Mouse (Mus musculus) forebrain, embryonic 13.5 days (tissue): Measurements from ENCODE around the gene Ap1m2. TPM values are rescaled to one million over a fixed set of nuclear protein-coding genes. Genes with fewer than 3 reads are reported as not detected.
"Not testable (repeated sequence)": the region's sequence is repeated elsewhere in the genome, so short reads cannot be mapped to it uniquely, and the experiment has no call there.

Experiments used
- ATAC-seq: fragments of 200-750 bp; cut with Nextera tagmentation; 2 replicates; pipeline ENCODE4 v1.8.0; 2017
- H3K27ac ChIP-seq: fragments of 300-500 bp; sonication (generic); 2 replicates; pipeline ENCODE4 v1.5.1; 2015; ENCODE audit warnings: inconsistent platforms, mild to moderate bottlenecking, moderate library complexity
- H3K27me3 ChIP-seq: fragments of 300-500 bp; sonication (generic); 2 replicates; pipeline ENCODE4 v1.6.1; 2015; ENCODE audit warnings: mild to moderate bottlenecking, inconsistent platforms
- H3K36me3 ChIP-seq: fragments of 300-500 bp; sonication (generic); 2 replicates; pipeline ENCODE4 v1.6.1; 2015; ENCODE audit warnings: mild to moderate bottlenecking, inconsistent platforms; ENCODE audit not compliant: poor library complexity, severe bottlenecking
- H3K4me1 ChIP-seq: fragments of 300-500 bp; sonication (generic); 2 replicates; pipeline ENCODE4 v1.6.1; 2015; ENCODE audit warnings: inconsistent platforms
- H3K4me2 ChIP-seq: fragments of 300-500 bp; sonication (generic); 2 replicates; pipeline ENCODE4 v1.6.1; 2015; ENCODE audit warnings: inconsistent platforms, mild to moderate bottlenecking, moderate library complexity
- H3K4me3 ChIP-seq: fragments of 300-500 bp; sonication (generic); 2 replicates; pipeline ENCODE4 v1.5.1; 2015; ENCODE audit warnings: mild to moderate bottlenecking, inconsistent platforms
- H3K9ac ChIP-seq: fragments of 300-500 bp; sonication (generic); 2 replicates; pipeline ENCODE4 v1.6.1; 2015; ENCODE audit warnings: mild to moderate bottlenecking, inconsistent platforms
- H3K9me3 ChIP-seq: fragments of 300-500 bp; sonication (generic); replicated peaks from 2 replicates; pipeline ENCODE4 v1.6.1; 2016; ENCODE audit warnings: inconsistent platforms
- WGBS: fragments of 180-500 bp; shearing (Covaris S2); methylation state at CpG from one replicate; pipeline ENCODE4 v1.1.7; 2015; 5-methylcytosine and 5-hydroxymethylcytosine counted together
- polyA plus RNA-seq: library from polyadenylated mRNA; unstranded; fragments of >200 nt; fragmentation: Nextera tagmentation; extraction: Ambion mirVana; gene quantifications from 2 replicates; pipeline ENCODE4 v1.2.1, GENCODE M21; 2015

Gene Ap1m2
- polyA plus RNA-seq, 1 experiment from 2014 or later = 0.52 TPM

GRCm38 (mm10) chr9:21286753-21287152 is 25.4 kb downstream of the Ap1m2 start:
- Histone ChIP-seq H3K27me3 (no peaks in the 10 kb centered on the region), H3K4me2 (peak overlapping the region; percentile 87), H3K4me3 (peak overlapping the region; percentile 85), H3K9me3 (no peaks in the 10 kb centered on the region), H3K9ac (peak overlapping the region; percentile 79), H3K36me3 (peaks cover 38% of the 10 kb centered on the region), H3K4me1 (peaks cover 37% of the 10 kb centered on the region), H3K27ac (no peak overlapping the region)
- no peak for ATAC-seq
- 70% methylated on average over 3 of the region's 3 CpGs for WGBS

- Histone ChIP-seq H3K9me3 (no peaks in the 10 kb centered on the region), H3K4me3 (no peak overlapping the region), H3K4me1 (peaks cover 22% of the 10 kb centered on the region), H3K4me2 (no peak overlapping the region), H3K36me3 (peaks cover 65% of the 10 kb centered on the region), H3K27me3 (no peaks in the 10 kb centered on the region), H3K27ac (no peak overlapping the region), H3K9ac (no peak overlapping the region)
- ATAC-seq = no peak
- WGBS = 84% methylated on average over 3 of the region's 3 CpGs
Measured at GRCm38 (mm10) chr9:21283994-21284393, 28.1 kb downstream of the Ap1m2 start.

GRCm38 (mm10) chr9:21283591-21283990 is 28.5 kb downstream of the Ap1m2 start:
- peaks cover 64% of the 10 kb centered on the region for H3K36me3 ChIP-seq

GRCm38 (mm10) chr9:21277776-21278175 is 34.4 kb downstream of the Ap1m2 start:
- ATAC-seq = no peak
- WGBS = 94% methylated on average over 5 of the region's 5 CpGs
- no peak overlapping the region for H3K9ac ChIP-seq
- H3K27ac ChIP-seq = no peak overlapping the region
- H3K4me1 ChIP-seq = no peaks in the 10 kb centered on the region
- no peak overlapping the region for H3K4me2 ChIP-seq
- no peak overlapping the region for H3K4me3 ChIP-seq
- no peaks in the 10 kb centered on the region for H3K9me3 ChIP-seq
- peaks cover 95% of the 10 kb centered on the region for H3K36me3 ChIP-seq
- H3K27me3 ChIP-seq = no peaks in the 10 kb centered on the region

More at GRCm38 (mm10) chr9:21283591-21283990, 28.5 kb downstream of the Ap1m2 start:
- Histone ChIP-seq H3K4me1 (peaks cover 18% of the 10 kb centered on the region), H3K4me3 (no peak overlapping the region), H3K27me3 (no peaks in the 10 kb centered on the region), H3K9me3 (no peaks in the 10 kb centered on the region), H3K27ac (no peak overlapping the region), H3K9ac (no peak overlapping the region), H3K4me2 (no peak overlapping the region)
- ATAC-seq = no peak
- 88% methylated on average over 5 of the region's 5 CpGs for WGBS

GRCm38 (mm10) chr9:21276307-21276706 is 35.8 kb downstream of the Ap1m2 start:
- no peaks in the 10 kb centered on the region for H3K4me1 ChIP-seq
- no peak overlapping the region for H3K27ac ChIP-seq
- peak; percentile 37; the same call in 1 of the 2 replicates for ATAC-seq
- no peak overlapping the region for H3K4me2 ChIP-seq
- H3K9me3 ChIP-seq = no peaks in the 10 kb centered on the region
- WGBS = 90% methylated on average over 8 of the region's 8 CpGs
- no peak overlapping the region for H3K9ac ChIP-seq
- H3K27me3 ChIP-seq = no peaks in the 10 kb centered on the region
- H3K36me3 ChIP-seq = peaks cover 96% of the 10 kb centered on the region
- H3K4me3 ChIP-seq = no peak overlapping the region

GRCm38 (mm10) chr9:21275727-21276126 is 36.4 kb downstream of the Ap1m2 start:
- no peak overlapping the region for H3K9ac ChIP-seq
- H3K9me3 ChIP-seq = no peaks in the 10 kb centered on the region
- H3K36me3 ChIP-seq = peaks cover 96% of the 10 kb centered on the region
- H3K27me3 ChIP-seq = no peaks in the 10 kb centered on the region
- no peak overlapping the region for H3K27ac ChIP-seq
- H3K4me3 ChIP-seq = no peak overlapping the region
- 91% methylated on average over 12 of the region's 12 CpGs for WGBS
- no peaks in the 10 kb centered on the region for H3K4me1 ChIP-seq
- H3K4me2 ChIP-seq = no peak overlapping the region
- no peak for ATAC-seq

GRCm38 (mm10) chr9:21275013-21275710 is 37.0 kb downstream of the Ap1m2 start:
- H3K27me3 ChIP-seq = no peaks in the 10 kb centered on the region
- no peak for ATAC-seq
- H3K9me3 ChIP-seq = no peaks in the 10 kb centered on the region
- H3K9ac ChIP-seq = no peak overlapping the region
- no peaks in the 10 kb centered on the region for H3K4me1 ChIP-seq
- peaks cover 96% of the 10 kb centered on the region for H3K36me3 ChIP-seq
- no peak overlapping the region for H3K27ac ChIP-seq
- H3K4me3 ChIP-seq = no peak overlapping the region
- WGBS = 88% methylated on average over 7 of the region's 7 CpGs
- H3K4me2 ChIP-seq = no peak overlapping the region

- Histone ChIP-seq H3K27me3 (no peaks in the 10 kb centered on the region), H3K9ac (no peak overlapping the region), H3K4me1 (no peaks in the 10 kb centered on the region), H3K4me3 (no peak overlapping the region), H3K36me3 (peaks cover 95% of the 10 kb centered on the region), H3K27ac (no peak overlapping the region), H3K4me2 (no peak overlapping the region), H3K9me3 (no peaks in the 10 kb centered on the region)
- ATAC-seq = no peak
- WGBS = 96% methylated on average over 3 of the region's 3 CpGs
Measured at GRCm38 (mm10) chr9:21274336-21274735, 37.8 kb downstream of the Ap1m2 start.

GRCm38 (mm10) chr9:21273520-21274228 is 38.5 kb downstream of the Ap1m2 start:
- Histone ChIP-seq H3K9me3 (no peaks in the 10 kb centered on the region), H3K4me3 (no peak overlapping the region), H3K27me3 (no peaks in the 10 kb centered on the region), H3K9ac (no peak overlapping the region), H3K4me1 (no peaks in the 10 kb centered on the region), H3K4me2 (no peak overlapping the region), H3K36me3 (peaks cover 96% of the 10 kb centered on the region), H3K27ac (no peak overlapping the region)
- ATAC-seq = no peak
- WGBS = 88% methylated on average over 7 of the region's 7 CpGs

- 85% methylated on average over 8 of the region's 8 CpGs for WGBS
- no peak overlapping the region for H3K4me2 ChIP-seq
- no peaks in the 10 kb centered on the region for H3K4me1 ChIP-seq
- no peak overlapping the region for H3K27ac ChIP-seq
- H3K27me3 ChIP-seq = no peaks in the 10 kb centered on the region
- H3K9me3 ChIP-seq = no peaks in the 10 kb centered on the region
- no peak for ATAC-seq
- H3K4me3 ChIP-seq = no peak overlapping the region
- H3K36me3 ChIP-seq = peaks cover 99% of the 10 kb centered on the region
- no peak overlapping the region for H3K9ac ChIP-seq
Measured at GRCm38 (mm10) chr9:21273094-21273493, 39.0 kb downstream of the Ap1m2 start.

- Histone ChIP-seq H3K4me3 (no peak overlapping the region), H3K9ac (no peak overlapping the region), H3K27ac (no peak overlapping the region), H3K4me1 (no peaks in the 10 kb centered on the region), H3K36me3 (peaks cover 97% of the 10 kb centered on the region), H3K9me3 (no peaks in the 10 kb centered on the region), H3K27me3 (no peaks in the 10 kb centered on the region), H3K4me2 (no peak overlapping the region)
- 94% methylated on average over 9 of the region's 9 CpGs for WGBS
- ATAC-seq = no peak
Measured at GRCm38 (mm10) chr9:21272391-21272790, 39.7 kb downstream of the Ap1m2 start.

GRCm38 (mm10) chr9:21269590-21269989 is 42.5 kb downstream of the Ap1m2 start:
- H3K4me2 ChIP-seq, H3K9me3 ChIP-seq, H3K9ac ChIP-seq, ATAC-seq, H3K27me3 ChIP-seq, H3K27ac ChIP-seq, H3K4me3 ChIP-seq: not testable (repeated sequence)
- H3K4me1 ChIP-seq = peaks cover 15% of the 10 kb centered on the region
- peaks cover 75% of the 10 kb centered on the region for H3K36me3 ChIP-seq
- WGBS = 94% methylated on average over 5 of the region's 5 CpGs
